Mouse (Mus musculus): Measurements from ENCODE around the gene Nr1h4.
"Not testable (repeated sequence)": the region's sequence is repeated elsewhere in the genome, so short reads cannot be mapped to it uniquely, and the experiment has no call there.

The Nr1h4 gene

GRCm38 (mm10) chr10:89532929-89533727 is at the start of gene Nr1h4:
Nr1h4 (minus strand) TSS chr10:89533585.
- peak; percentile 89 to 90 for DNase-seq

DNA sequence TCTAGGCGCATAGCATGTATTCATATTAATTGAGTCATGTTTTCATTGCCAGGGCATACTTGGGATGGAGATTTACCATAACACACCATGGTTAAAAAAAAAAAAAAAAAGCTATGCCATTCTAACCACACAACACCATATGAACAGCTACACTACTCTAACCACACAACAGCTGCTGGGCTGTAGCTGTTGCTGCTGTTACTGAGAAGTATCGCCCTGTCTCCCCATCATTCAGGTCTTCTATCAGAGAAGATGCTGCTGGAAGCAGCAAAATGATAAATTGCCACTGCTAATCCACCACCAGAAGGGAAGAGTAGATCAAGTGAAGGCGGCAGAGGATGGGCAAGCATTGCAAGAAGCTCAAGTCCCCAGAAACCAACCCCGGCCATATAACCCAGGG is 45.4 kb upstream of the Nr1h4 start:
- no peak for DNase-seq

GRCm38 (mm10) chr10:89577666-89578065 is 44.3 kb upstream of the Nr1h4 start:
- DNase-seq = no peak

- DNase-seq = no peak
Measured at GRCm38 (mm10) chr10:89573421-89573820, 40.0 kb upstream of the Nr1h4 start.

DNA sequence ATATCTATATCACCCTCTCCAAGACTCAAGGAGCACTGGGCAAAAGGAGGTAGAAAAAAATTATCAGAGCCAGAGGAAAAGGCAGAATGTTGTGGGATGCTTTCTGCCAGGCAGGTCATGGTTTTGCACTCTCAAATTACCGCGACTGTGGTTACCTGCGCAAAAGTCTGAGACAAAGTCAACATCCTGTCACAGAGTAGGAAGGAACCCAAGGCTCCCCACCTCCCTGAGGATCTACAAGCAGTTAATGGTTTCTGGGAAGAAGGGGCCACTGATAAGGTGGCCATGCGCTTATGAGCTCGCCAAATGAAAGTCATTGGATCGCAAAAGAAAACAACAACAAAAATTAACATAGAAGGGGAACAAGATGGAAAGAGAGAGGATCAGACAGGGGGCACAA is 39.6 kb upstream of the Nr1h4 start:
- no peak for DNase-seq

DNA sequence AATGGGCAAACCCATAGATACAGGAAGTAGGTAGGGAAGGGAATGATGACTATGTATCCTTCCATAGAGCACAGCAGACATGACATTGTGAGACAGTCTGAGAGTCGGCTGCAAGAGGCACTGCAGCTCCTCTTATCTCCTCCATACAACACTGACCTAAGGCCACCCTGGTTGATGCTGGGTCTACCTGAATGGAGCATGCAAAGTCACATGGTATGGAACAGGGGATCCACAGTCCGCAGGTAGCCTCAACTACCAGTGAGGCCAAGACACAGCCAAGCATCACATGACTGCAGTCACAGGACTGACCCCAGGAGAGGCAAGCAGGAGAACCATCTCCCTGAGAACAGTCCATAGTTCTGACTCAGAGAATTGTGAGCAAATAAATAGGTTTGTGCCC is 34.0 kb upstream of the Nr1h4 start:
- no peak for DNase-seq

DNA sequence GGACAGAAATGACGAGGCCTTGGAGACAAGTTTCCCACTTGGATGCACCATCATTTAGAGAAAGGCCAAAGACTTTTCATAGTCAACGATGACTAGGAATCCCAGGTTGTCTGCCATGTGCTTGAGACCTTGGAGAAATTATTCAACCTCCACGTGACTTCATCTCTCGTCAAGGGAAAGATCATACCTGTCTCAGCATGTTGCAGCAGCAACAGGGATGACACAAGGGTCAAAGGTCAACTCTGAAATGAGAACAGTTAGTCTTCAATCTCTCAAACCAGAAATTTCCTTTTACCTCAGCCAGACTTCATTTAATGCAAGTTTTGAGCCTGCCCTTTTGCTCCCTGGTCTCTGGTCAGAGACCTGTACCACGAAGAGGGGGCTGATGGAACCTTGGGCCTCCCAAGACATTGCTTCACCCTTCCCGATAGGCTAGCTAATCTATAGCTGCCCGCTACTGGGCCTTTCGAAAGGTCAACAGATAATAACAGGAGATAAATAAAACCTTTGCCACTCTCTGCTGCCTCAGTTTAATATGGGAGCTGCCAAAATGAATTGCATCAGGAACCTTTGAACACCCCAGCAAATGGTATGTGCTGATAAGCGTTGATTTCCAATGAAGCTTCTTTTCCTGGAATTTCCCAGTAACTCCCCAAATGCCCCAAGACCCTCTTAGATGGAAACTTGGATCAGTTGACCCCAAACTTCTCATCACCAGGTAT is 32.1 kb upstream of the Nr1h4 start:
- peak in 1 of 2 experiments; percentile 5 for DNase-seq

- DNase-seq = no peak
Measured at GRCm38 (mm10) chr10:89562113-89562512, 28.7 kb upstream of the Nr1h4 start.

DNA sequence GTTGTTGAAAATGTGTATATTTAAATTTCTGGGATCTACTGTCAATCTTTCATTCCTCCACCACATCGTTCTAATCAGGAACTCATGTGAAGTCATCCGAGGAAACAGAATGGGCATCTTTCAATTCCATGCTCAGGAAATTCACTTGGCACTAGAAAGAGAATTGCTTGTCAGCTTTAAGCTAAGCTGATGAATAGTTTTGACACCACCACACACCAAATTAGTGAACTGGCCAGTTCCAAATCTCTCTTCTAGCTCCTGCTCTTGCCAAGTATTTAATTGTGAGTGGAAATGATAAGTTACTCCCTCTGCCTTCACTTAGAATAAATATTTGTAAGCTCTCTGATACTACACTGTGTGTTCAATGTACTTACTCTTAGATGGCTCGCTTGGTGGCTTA is 26.0 kb upstream of the Nr1h4 start:
- DNase-seq = no peak

- not testable (repeated sequence) for DNase-seq
Measured at GRCm38 (mm10) chr10:89554885-89555284, 21.5 kb upstream of the Nr1h4 start.

GRCm38 (mm10) chr10:89553855-89554254 is 20.5 kb upstream of the Nr1h4 start:
- DNase-seq = not testable (repeated sequence)

DNA sequence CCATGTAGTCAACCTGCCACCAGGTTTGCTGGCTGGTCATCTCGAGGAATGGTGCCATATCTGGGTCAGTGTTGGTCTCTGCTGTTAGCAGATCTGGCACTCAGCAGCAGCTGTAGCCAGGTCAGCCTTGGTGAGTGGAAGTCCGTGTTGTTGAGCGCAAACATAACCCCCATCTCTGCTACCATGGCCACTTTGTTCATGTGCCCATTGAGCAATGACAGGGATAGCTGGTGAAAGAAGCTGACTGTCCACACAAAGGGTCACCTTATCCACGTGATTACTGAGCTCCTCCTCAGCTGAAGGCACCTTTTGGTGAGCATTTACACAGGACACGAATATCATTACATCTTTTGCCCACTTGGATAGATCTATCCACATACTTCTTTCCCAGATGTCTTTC is 19.6 kb upstream of the Nr1h4 start:
- no peak for DNase-seq

DNA sequence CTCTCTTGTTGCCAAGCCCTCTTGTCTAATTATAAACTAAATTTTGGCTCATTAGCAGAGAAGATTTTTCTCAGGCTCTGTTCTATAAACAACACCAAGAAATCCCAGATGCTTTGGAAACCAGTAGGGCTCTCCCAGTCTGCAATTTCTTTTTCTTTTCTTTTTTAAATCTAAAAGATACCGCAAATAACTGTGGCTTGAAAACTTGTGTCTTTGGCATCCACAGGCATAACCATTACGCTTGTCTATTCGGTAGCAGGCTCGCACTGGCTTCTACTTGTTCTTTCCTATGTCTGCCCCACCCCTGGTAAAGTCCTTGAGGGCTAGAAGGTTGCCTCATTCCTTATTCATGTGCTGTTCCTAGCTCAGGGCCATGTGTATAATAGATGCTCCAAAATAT is 18.3 kb upstream of the Nr1h4 start:
- DNase-seq = no peak

DNA sequence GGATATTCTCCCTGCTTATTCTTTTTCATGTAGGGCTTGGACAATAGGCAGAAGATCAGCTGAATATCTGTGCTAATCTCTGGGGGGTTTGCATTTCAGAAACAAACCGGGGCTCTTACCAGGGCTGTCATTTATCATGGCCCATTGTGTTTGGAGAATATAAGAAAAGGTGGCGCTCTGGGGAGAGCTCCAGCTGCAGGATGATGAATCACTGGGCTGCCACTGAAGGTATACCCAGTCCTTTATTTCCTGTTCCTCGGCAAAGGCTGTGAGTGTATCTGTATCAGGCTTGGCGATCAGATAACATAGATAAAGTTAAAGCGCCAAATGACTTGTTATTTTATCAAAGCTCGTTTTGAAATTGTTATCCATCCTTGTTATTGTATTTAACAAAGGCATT is 14.6 kb upstream of the Nr1h4 start:
- DNase-seq = no peak

DNA sequence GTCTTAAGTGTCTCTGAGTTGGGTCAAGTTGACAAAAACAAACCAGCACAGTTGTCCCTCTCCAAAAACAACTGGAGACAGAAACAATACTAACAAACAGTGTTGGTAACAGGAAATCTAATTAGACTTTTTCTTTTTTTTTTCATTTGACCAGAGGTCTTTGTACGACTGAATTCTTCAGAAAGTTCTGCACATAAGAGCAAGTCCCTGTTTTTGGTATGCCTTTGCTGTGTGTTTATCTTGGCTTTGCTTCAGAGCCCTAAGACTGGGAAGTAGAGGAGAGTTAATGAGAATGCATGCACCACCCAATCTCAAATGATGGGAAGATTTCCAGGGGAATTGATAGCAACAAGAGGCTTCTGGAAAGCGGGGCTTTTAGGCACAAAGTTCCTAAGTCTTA is 13.6 kb upstream of the Nr1h4 start:
- no peak for DNase-seq

GRCm38 (mm10) chr10:89543867-89544266 is 10.5 kb upstream of the Nr1h4 start:
- DNase-seq = no peak

DNA sequence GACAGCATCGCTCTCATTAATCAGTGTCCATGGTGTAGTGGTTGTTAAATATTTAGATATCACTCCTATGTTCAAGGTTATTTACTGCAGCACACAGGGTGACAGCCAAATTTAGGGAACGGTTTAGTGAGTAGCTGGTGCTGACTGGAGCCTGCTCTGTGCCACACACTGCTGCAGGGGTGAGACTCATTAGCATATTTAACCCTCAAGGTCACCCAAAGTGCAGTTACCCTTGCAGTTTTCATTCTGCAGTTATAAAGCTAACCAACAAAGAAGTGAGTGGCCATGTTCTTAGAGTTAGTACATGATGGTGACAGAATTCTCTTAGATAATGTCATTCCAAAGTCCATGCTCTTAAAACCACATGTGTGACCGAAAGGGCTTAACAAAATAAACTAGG is 8.9 kb upstream of the Nr1h4 start:
- DNase-seq = peak; percentile 14 to 39

DNA sequence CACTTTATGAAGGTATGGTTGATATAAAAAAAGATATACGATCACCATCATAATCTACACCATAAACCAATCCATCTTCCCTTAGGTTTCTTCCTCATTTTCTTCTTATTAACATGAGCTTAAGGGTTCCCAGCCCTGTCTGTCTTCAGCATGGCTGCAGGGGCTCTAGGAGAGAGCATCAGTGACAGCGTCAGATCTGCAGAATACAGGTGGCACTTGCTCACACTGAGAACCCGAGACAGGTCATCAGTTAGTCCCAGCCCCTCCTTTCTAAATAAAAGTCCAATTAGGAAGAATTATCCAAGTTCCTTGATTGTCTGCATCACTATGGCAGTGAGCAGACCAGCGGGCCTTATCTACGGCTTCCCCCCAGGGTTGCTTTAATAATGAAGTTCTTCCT is 934 bp downstream of the Nr1h4 start:
- DNase-seq = no peak

- DNase-seq = peak; percentile 26 to 49
Measured at GRCm38 (mm10) chr10:89531976-89532375, 1.4 kb downstream of the Nr1h4 start.

- no peak for DNase-seq
Measured at GRCm38 (mm10) chr10:89531194-89531634, 2.2 kb downstream of the Nr1h4 start.

GRCm38 (mm10) chr10:89527054-89527453 is 6.3 kb downstream of the Nr1h4 start:
- DNase-seq = no peak

- DNase-seq = no peak
Measured at GRCm38 (mm10) chr10:89525823-89526222, 7.6 kb downstream of the Nr1h4 start.

DNA sequence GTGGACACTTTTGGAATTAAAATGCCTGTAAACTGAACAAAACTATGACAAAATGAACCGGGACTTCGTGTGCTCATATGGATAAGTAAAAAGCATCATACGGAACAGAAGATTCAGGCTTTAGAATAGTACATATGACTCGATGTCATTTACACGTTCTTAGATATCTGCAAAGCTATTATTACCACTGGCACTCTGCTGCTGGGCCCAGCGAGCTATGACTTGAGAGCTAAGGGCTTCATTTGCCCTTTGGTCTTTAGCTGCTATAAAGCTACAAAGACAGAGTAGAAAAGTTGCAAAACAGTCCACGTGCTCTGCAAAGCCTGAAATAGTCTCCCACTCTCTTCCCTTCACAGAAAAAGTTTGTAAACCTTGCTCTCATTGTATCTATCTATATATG is 10.9 kb downstream of the Nr1h4 start:
- DNase-seq = peak; percentile 55 to 68

DNA sequence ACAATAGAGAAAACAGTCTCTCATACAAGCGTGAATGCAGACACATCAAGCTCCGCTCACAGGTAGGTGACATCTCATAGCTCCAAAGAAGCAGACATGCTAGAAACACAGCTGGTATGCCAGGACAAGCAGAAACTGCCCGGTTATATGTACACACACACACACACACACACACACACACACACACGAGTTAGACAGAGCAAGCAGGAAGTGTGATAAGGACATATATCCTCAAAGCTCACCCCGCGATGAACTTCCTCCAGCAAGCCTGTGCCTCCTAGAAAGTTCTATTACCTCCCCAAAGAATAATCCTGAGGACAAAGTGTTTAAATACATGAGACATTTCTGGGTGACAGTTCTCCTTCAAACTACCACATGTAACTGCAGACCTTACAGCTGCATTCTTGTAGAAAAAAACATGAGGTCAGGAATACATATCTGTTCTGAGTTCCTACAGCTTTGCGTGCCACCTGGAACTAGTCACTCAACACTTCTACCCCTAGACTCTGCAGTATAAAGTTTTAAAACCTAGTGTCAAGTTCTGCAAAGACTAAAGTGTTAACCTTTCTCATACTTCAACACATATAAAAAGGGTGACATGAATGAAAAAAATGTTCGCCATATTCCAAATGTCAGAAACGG is 11.5 kb downstream of the Nr1h4 start:
- DNase-seq = no peak
